Mouse (Mus musculus): ENCODE measurements around the gene Tbc1d12. TPM values are rescaled to one million over a fixed set of nuclear protein-coding genes. Genes with fewer than 3 reads are reported as not detected.
"Not testable (repeated sequence)": the region's sequence is repeated elsewhere in the genome, so short reads cannot be mapped to it uniquely, and the experiment has no call there.

Tbc1d12 gene
- polyA plus RNA-seq, 1 experiment from 2014 or later: 5.4 TPM

DNA sequence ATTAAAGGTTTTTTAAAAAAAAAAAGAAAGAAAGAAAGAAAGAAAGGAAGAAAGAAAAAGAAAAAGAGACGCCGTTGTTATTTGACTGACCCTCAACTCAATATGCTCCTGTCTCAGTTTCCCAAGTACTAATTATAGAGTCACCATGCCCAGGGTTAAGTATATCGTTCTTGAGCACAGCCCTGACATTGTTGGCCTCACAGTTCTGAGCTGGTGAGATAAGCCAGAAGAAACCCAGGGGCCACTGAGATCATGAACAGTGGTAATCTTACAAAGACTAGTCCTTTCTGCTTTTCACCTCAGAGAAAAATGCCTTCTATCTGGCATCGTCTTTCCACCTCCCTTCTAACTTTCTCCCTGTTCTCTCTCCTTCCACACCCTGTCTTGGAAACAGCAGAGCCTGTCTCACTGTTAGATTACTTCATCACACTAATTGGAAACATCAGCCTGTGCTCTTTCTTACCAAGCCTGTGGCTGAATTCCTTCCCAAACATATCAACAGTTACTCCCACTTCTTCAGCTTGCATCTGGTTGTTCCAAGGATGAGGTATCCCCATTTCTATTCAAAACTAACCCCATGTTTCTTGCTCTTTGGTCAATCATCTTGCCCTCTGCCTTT is 16.1 kb upstream of the Tbc1d12 start:
- Histone ChIP-seq H3K9me3 (replicated peaks; ENCODE audit: control insufficient read depth, low read length, poor library complexity, severe bottlenecking) (no peaks in the 10 kb centered on the region), H3K9ac (ENCODE audit: low read depth, low read length) (no peak overlapping the region), H3K4me3 (ENCODE audit: low read depth, low read length) (no peak overlapping the region), H3K4me1 (ENCODE audit: control insufficient read depth, insufficient read depth, low read length) (peaks cover 10% of the 10 kb centered on the region), H3K36me3 (ENCODE audit: control insufficient read depth, insufficient read depth, low read length) (no peaks in the 10 kb centered on the region), H3K27ac (ENCODE audit: low read length) (no peak overlapping the region), H3K27me3 (ENCODE audit: control insufficient read depth, insufficient read depth, low read depth, low read length) (no peaks in the 10 kb centered on the region), H3K4me2 (ENCODE audit: low read length) (no peak overlapping the region)
- ATAC-seq: no peak
- 87% methylated on average over 4 of the region's 4 CpGs for WGBS

GRCm38 (mm10) chr19:38833224-38833623 is 3.2 kb upstream of the Tbc1d12 start:
- no peak for ATAC-seq

GRCm38 (mm10) chr19:38836084-38836437 is 318 bp upstream of the Tbc1d12 start:
- 0 out of 2 replicates have a peak, but pooled peaks have one; percentile 0 for ATAC-seq
- Histone ChIP-seq H3K4me2 (ENCODE audit: low read length) (peak overlapping the region; percentile 62), H3K9me3 (replicated peaks; ENCODE audit: control insufficient read depth, low read length, poor library complexity, severe bottlenecking) (no peaks in the 10 kb centered on the region), H3K4me3 (ENCODE audit: low read depth, low read length) (peak overlapping the region; percentile 93), H3K4me1 (ENCODE audit: control insufficient read depth, insufficient read depth, low read length) (peaks cover 28% of the 10 kb centered on the region), H3K9ac (ENCODE audit: low read depth, low read length) (peak overlapping the region; percentile 95), H3K27me3 (ENCODE audit: control insufficient read depth, insufficient read depth, low read depth, low read length) (no peaks in the 10 kb centered on the region), H3K27ac (ENCODE audit: low read length) (peak overlapping the region; percentile 93), H3K36me3 (ENCODE audit: control insufficient read depth, insufficient read depth, low read length) (no peaks in the 10 kb centered on the region)
- WGBS: 24% methylated on average over 10 of the region's 10 CpGs

More at GRCm38 (mm10) chr19:38833224-38833623, 3.2 kb upstream of the Tbc1d12 start:
- no peaks in the 10 kb centered on the region for H3K9me3 ChIP-seq (replicated peaks; ENCODE audit: control insufficient read depth, low read length, poor library complexity, severe bottlenecking)
- H3K36me3 ChIP-seq (ENCODE audit: control insufficient read depth, insufficient read depth, low read length): no peaks in the 10 kb centered on the region
- no peak overlapping the region for H3K27ac ChIP-seq (ENCODE audit: low read length)
- no peak overlapping the region for H3K4me3 ChIP-seq (ENCODE audit: low read depth, low read length)
- peaks cover 8% of the 10 kb centered on the region for H3K4me1 ChIP-seq (ENCODE audit: control insufficient read depth, insufficient read depth, low read length)
- H3K9ac ChIP-seq (ENCODE audit: low read depth, low read length): no peak overlapping the region
- no peak overlapping the region for H3K4me2 ChIP-seq (ENCODE audit: low read length)
- 79% methylated on average over 1 of the region's 1 CpGs for WGBS
- H3K27me3 ChIP-seq (ENCODE audit: control insufficient read depth, insufficient read depth, low read depth, low read length): no peaks in the 10 kb centered on the region

DNA sequence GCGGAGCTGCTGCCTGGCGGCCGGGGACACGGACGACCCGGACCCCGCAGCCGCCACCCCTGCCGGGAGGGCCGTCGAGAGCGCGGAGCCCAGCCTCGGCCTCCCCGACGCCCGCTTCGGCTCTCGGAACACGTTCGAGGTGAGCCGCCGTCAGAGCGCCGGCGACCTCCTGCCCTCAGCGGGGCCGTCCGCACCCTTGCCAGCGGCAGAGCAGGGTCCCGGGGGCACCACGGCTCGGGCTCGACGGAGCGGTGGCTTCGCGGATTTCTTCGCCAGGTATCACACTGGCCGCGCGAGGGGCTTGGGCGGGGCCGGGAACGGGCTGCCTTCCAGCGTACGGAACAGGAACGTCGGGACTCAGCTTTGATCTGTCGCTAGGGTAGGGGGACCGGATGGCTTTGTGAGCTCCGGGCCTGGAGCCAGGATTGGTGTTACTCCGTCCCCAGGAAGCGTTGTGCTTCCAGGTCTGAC is 827 bp downstream of the Tbc1d12 start:
- Histone ChIP-seq H3K4me3 (ENCODE audit: low read depth, low read length) (peak overlapping the region; percentile 93), H3K36me3 (ENCODE audit: control insufficient read depth, insufficient read depth, low read length) (no peaks in the 10 kb centered on the region), H3K9me3 (replicated peaks; ENCODE audit: control insufficient read depth, low read length, poor library complexity, severe bottlenecking) (no peaks in the 10 kb centered on the region), H3K27ac (ENCODE audit: low read length) (peak overlapping the region; percentile 93), H3K9ac (ENCODE audit: low read depth, low read length) (peak overlapping the region; percentile 95), H3K4me2 (ENCODE audit: low read length) (peak overlapping the region; percentile 62), H3K4me1 (ENCODE audit: control insufficient read depth, insufficient read depth, low read length) (peaks cover 28% of the 10 kb centered on the region), H3K27me3 (ENCODE audit: control insufficient read depth, insufficient read depth, low read depth, low read length) (no peaks in the 10 kb centered on the region)
- ATAC-seq: peak; percentile 58
- WGBS: under 1% methylated on average over 54 of the region's 54 CpGs

DNA sequence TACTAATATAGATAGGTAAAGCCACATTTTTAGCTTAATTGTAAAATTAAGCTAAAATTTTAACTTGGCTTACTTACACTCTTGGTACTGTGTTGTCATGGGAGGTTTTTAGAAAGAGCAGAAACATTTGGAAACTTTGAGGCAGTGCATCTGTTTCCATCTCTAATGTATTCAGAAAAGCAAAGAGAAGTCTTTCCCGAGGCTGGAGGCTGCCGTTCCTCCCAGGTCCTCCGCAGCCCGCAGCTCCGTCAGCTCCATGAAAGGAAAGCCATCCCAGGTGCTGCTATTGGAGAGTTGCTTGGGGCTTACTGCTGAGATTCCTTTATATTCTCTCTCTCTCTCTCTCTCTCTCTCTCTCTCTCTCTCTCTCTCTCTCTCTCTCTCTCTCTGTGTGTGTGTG is 8.4 kb downstream of the Tbc1d12 start:
- peaks cover 8% of the 10 kb centered on the region; the same call in 1 of the 2 replicates for H3K4me1 ChIP-seq (ENCODE audit: control insufficient read depth, insufficient read depth, low read length)
- H3K4me2 ChIP-seq (ENCODE audit: low read length): no peak overlapping the region
- no peaks in the 10 kb centered on the region for H3K9me3 ChIP-seq (replicated peaks; ENCODE audit: control insufficient read depth, low read length, poor library complexity, severe bottlenecking)
- no peaks in the 10 kb centered on the region for H3K27me3 ChIP-seq (ENCODE audit: control insufficient read depth, insufficient read depth, low read depth, low read length)
- no peak overlapping the region for H3K9ac ChIP-seq (ENCODE audit: low read depth, low read length)
- no peak for ATAC-seq
- no peaks in the 10 kb centered on the region for H3K36me3 ChIP-seq (ENCODE audit: control insufficient read depth, insufficient read depth, low read length)
- no peak overlapping the region for H3K27ac ChIP-seq (ENCODE audit: low read length)
- 59% methylated on average over 5 of the region's 5 CpGs for WGBS
- no peak overlapping the region for H3K4me3 ChIP-seq (ENCODE audit: low read depth, low read length)

GRCm38 (mm10) chr19:38846373-38846772 is 10.0 kb downstream of the Tbc1d12 start:
- Histone ChIP-seq H3K27ac (ENCODE audit: low read length) (no peak overlapping the region), H3K27me3 (ENCODE audit: control insufficient read depth, insufficient read depth, low read depth, low read length) (no peaks in the 10 kb centered on the region)
- 83% methylated on average over 2 of the region's 2 CpGs for WGBS

GRCm38 (mm10) chr19:38858224-38858623 is 21.8 kb downstream of the Tbc1d12 start:
- no peaks in the 10 kb centered on the region for H3K27me3 ChIP-seq (ENCODE audit: control insufficient read depth, insufficient read depth, low read depth, low read length)
- H3K4me2 ChIP-seq (ENCODE audit: low read length): no peak overlapping the region
- 0 out of 2 replicates have a peak, but pooled peaks cover 2% of the 10 kb centered on the region for H3K4me1 ChIP-seq (ENCODE audit: control insufficient read depth, insufficient read depth, low read length)
- no peaks in the 10 kb centered on the region for H3K9me3 ChIP-seq (replicated peaks; ENCODE audit: control insufficient read depth, low read length, poor library complexity, severe bottlenecking)
- H3K27ac ChIP-seq (ENCODE audit: low read length): no peak overlapping the region
- no peak overlapping the region for H3K4me3 ChIP-seq (ENCODE audit: low read depth, low read length)
- no peak for ATAC-seq
- H3K9ac ChIP-seq (ENCODE audit: low read depth, low read length): no peak overlapping the region
- WGBS: 98% methylated on average over 3 of the region's 3 CpGs
- no peaks in the 10 kb centered on the region for H3K36me3 ChIP-seq (ENCODE audit: control insufficient read depth, insufficient read depth, low read length)

More at GRCm38 (mm10) chr19:38846373-38846772, 10.0 kb downstream of the Tbc1d12 start:
- H3K9me3 ChIP-seq (replicated peaks; ENCODE audit: control insufficient read depth, low read length, poor library complexity, severe bottlenecking): peaks cover 3% of the 10 kb centered on the region; the same call in 1 of the 2 replicates
- H3K4me1 ChIP-seq (ENCODE audit: control insufficient read depth, insufficient read depth, low read length): no peaks in the 10 kb centered on the region
- no peaks in the 10 kb centered on the region for H3K36me3 ChIP-seq (ENCODE audit: control insufficient read depth, insufficient read depth, low read length)
- no peak overlapping the region for H3K9ac ChIP-seq (ENCODE audit: low read depth, low read length)
- ATAC-seq: no peak
- H3K4me2 ChIP-seq (ENCODE audit: low read length): no peak overlapping the region
- H3K4me3 ChIP-seq (ENCODE audit: low read depth, low read length): no peak overlapping the region

GRCm38 (mm10) chr19:38862523-38862922 is 26.1 kb downstream of the Tbc1d12 start:
- WGBS: 95% methylated on average over 6 of the region's 6 CpGs
- H3K4me1 ChIP-seq (ENCODE audit: control insufficient read depth, insufficient read depth, low read length): no peaks in the 10 kb centered on the region
- no peak overlapping the region for H3K4me2 ChIP-seq (ENCODE audit: low read length)
- H3K4me3 ChIP-seq (ENCODE audit: low read depth, low read length): no peak overlapping the region
- H3K27ac ChIP-seq (ENCODE audit: low read length): no peak overlapping the region
- no peak overlapping the region for H3K9ac ChIP-seq (ENCODE audit: low read depth, low read length)
- no peaks in the 10 kb centered on the region for H3K9me3 ChIP-seq (replicated peaks; ENCODE audit: control insufficient read depth, low read length, poor library complexity, severe bottlenecking)
- no peak for ATAC-seq
- no peaks in the 10 kb centered on the region for H3K36me3 ChIP-seq (ENCODE audit: control insufficient read depth, insufficient read depth, low read length)
- H3K27me3 ChIP-seq (ENCODE audit: control insufficient read depth, insufficient read depth, low read depth, low read length): no peaks in the 10 kb centered on the region

GRCm38 (mm10) chr19:38874825-38875224 is 38.4 kb downstream of the Tbc1d12 start:
- WGBS: 71% methylated on average over 2 of the region's 8 CpGs
- H3K27me3 ChIP-seq (ENCODE audit: control insufficient read depth, insufficient read depth, low read depth, low read length); H3K9ac ChIP-seq (ENCODE audit: low read depth, low read length); H3K4me3 ChIP-seq (ENCODE audit: low read depth, low read length); H3K4me2 ChIP-seq (ENCODE audit: low read length); H3K9me3 ChIP-seq (replicated peaks; ENCODE audit: control insufficient read depth, low read length, poor library complexity, severe bottlenecking); H3K36me3 ChIP-seq (ENCODE audit: control insufficient read depth, insufficient read depth, low read length); ATAC-seq; H3K27ac ChIP-seq (ENCODE audit: low read length); H3K4me1 ChIP-seq (ENCODE audit: control insufficient read depth, insufficient read depth, low read length): not testable (repeated sequence)
